Mouse (Mus musculus): Measurements from ENCODE around the gene Utp4.

The Utp4 gene

DNA sequence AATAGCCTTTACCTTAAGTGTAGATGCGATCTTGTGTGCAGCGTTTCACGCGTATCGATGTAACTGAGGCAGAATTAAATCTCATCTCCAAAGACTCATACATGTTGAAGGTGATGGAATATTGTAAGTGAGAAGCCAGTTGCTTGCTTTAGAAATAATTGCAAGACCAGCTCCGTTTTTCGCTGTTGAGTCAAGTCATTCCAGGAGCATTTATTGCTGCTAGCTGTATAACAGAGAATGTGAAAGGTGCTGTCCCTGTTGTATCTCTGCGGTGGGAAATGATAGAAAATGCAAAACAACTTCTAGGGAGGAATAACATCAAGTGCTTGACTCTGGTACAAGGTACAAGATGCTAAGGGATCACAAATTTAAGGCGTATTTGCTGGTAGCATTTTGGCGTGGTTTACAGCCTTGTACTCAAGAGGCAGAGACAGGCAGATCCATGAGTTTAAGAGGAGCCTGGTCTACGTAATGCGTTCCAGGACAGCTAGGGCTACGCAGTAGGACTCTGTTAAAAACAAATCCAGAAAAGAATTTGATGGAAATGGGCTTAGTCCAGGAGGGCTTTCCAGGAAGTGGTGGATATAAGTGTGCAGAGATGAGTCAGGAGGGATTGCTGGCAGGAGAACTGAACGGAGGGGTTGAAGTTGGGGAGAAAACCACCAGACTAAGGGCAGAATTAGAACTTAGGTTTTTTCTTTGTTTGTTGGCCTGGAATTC lies 43.8 kb downstream of the Utp4 start:
- DNase-seq: no peak

DNA sequence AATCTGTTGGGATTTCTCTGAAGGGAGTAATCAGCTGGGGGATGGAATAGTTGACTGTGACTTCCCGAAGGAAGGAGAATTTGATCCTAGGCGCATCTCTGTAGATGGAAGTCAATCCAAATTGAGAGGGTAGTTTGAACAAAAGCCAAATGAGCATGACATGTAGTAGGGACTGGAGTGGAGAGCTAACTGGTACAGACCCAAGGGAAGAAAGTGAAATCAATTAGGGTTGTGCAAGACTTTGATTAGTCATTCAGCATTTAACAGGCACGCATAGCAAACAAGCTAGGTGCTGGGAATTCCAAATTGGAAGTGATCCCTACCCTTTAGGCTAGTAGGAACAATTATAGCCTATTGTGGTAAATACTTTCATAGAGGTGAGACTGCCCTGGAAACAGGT lies 48.4 kb downstream of the Utp4 start:
- no peak for DNase-seq

DNA sequence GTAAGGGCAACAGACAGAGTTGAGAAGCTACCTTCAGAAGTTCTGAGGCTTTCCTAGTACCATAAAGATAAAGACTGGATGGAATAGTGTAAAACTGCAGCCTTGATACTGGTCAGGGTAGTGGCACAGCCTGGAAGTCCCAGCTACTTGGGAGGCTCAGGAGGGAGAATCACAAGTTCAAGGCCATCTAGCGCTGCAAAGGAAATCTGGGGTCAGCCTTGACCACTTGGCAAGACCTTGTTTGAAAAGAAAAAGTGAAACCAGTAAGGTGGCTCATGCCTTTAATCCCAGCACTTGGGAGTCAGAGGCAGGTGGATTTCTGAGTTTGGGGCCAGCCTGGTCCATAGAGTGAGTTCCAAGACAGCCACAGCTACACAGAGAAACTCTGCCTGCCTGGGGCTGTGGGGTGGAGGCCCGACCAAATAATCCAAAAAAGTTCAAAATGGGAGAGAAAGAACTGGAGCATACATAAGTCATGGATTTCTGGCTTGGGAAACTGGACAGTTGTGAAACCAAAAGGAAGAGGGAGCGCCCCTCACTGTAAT lies 50.5 kb downstream of the Utp4 start:
- no peak for DNase-seq

DNA sequence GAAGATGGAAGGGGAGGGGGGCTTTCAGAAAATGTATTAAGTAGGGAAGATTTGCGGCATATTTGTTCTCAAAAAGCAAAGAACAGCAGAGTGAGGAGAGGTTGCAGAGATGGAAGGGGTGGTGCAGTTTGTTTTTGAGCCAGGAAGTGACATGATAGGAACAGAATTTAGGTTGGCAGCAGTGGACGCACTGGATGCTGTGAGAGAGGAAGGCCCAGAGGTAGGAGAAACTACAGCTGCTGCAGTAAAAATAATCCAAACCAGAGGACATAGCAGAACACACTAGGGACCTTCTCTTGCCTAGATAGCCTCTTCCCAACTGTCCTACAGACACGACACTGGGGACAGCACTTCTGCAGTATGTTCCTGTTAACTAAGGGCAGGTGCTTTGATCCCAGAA lies 51.3 kb downstream of the Utp4 start:
- DNase-seq: no peak

DNA sequence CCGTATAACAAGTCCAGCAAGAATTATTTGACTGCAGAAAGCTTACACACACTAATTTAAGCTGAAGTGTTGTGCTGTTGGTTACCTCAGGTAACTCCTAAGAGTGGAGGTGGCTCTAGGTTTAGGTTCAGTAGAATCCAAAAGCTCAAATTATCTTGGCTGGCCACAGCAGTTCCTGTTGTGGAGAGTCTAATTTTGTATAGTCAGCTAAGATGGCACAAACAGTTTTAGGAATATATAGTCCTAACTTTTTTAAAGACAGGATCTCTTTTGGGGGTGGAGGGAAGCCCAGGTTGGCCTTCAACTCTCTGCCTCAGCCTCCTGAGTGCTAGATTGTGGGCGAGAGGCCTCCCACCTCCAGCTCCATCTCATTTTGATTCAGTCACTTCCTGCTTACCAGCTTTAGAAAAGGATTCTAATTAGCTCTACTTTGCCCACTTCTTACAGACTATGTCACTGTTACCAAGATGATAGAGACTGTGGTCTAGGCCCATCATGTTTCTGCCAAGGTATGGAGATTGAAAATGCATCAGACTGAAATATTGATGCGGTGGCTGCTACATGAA lies 55.3 kb downstream of the Utp4 start:
- no peak for DNase-seq

DNA sequence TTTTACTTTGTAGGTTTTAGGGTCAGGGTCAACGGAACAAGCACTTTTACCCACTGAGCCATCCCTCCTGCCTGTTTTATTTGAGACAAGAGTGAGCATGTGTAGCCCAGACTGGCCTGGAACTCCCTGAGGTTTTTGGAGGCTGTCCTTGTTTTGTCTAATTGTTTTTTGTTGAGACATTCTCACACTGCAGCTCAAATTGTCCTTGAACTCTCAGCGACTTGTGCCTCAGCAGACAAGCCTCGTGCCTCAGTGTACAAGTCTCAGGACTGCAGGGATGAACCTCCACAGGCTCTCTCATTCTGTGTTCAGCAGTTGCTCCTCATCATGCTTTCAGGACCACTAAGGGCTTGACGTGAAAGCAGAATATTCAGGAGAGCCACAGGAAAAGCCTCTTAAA lies 58.3 kb downstream of the Utp4 start:
- no peak for DNase-seq

DNA sequence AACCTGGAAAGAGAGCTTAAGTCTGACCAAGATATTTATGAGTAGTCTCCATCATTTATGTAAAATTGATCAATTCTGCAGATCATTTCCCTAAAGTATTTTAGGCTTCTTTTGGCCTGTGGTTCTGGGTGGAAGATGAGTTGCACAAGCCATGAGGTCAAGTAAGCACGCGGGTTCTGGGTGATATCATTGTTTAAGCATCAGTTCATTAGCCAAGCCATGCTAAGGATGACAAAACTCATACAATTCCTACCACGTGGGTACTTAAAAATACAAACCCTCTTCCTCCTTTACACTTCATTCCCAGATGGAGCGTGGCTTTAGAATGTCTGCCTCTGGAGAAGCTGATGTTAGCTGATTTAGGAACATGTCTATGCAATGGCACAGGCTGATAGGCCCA lies 60.1 kb downstream of the Utp4 start:
- no peak for DNase-seq

DNA sequence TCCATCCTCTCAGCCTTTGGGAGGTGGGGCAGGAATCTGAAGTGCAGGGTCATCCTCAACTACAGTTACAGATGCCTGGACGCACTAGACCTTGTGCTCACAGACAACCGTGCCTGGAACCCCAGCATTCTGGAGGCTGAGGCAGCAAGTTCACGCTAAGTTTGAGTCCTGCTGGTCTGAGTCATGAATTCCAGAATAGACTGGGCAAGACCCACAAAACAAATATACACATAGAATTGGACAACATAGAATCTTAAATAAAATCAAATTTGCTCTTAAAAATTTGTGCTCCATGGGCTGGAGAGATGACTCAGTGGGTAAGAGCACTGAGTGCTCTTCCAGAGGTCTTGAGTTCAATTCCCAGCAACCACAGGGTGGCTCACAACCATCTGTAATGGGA lies 63.6 kb downstream of the Utp4 start:
- DNase-seq: no peak

DNA sequence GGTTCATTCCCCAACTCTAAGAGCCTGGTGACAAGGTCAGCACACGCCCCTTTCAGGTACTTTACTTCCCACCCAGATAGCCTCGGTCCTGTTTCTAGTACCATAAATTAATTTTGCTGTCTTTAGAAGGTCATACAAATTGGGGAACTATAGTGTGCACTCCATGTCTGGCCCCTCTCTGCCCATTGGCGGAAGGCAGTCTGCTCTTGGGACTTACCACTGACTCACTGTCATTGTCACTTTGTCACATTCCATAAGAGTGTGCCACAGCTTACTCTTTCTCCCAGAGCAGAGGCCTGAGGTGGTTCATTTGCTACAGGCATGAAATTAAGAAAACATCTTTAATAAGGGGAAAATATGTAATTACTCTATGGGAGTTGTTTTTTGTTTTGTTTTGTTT lies 64.8 kb downstream of the Utp4 start:
- DNase-seq: no peak

DNA sequence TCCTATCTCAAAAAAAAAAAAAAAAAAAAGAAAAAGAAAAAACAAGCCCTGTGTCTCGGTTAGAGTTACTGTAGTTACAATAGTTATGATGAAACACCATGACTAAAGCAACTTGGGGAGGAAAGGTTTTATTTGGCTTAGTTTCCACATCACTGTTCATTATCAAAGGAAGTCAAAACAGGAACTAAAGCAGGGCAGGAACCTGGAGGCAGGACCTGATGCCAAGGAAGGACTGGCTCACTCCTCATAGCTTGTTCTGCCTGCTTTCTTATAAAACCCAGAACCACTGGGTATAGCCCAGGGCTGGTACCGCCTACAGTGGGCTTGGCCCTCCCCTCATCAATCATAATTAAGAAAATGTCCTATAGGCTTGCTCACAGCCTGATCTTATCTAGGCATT lies 66.2 kb downstream of the Utp4 start:
- DNase-seq: no peak

DNA sequence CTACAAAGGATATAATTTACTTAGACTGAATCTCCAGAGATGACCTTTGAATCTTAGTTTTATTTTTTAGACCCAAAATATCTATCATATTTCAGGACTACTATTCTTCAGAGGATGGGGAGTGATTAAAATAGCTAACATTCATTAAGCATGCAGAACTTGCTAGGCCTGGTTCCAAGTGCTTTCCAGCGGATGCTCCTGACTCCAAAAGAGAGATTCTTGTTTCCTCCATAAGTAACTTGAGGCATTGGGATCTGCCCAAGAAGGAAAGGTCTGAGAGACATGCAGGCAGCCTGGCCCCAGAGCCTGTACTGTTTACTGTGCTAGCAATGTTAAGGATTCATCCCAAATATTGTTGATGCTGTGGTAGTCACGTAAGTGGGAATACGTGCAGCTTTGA lies 68.9 kb downstream of the Utp4 start:
- no peak for DNase-seq

DNA sequence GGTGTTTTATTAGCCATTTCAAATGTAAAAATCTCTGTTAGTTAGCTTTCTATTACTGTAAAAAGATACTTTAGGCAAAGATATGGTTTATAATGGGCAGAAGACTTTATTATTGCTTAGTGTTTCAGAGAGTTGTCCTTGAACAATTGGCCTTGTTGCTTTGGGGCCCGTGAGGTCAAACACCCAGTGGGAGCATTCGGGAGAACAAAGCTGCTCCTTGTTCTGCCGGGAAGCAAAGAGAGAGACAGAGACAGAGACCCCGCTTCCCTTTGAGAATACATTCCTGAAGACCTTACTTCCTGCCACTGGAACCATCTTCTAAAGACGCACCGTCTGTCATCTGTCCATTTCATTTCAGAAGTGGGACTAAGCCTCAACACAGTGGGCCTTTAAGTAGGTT lies 69.9 kb downstream of the Utp4 start:
- DNase-seq: no peak

DNA sequence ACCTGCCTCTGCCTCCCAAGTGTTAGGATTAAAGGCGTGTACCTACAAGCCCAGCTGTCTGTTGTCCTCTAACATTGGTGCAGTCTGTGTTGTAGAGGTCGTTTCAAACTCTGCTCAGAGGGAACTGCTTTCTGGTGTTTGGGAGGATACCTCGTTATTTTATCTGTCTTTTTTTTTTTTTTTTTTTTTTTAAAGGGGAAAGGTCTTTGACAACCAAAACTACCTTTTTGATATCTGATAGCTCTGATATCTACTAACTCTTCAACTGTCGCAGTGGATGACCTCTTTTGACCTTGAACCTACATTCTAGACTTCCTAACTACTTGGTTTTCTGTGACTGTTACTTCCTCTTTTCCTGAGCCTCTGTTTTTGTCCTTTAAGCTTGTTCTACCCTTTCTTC lies 71.1 kb downstream of the Utp4 start:
- DNase-seq: no peak

DNA sequence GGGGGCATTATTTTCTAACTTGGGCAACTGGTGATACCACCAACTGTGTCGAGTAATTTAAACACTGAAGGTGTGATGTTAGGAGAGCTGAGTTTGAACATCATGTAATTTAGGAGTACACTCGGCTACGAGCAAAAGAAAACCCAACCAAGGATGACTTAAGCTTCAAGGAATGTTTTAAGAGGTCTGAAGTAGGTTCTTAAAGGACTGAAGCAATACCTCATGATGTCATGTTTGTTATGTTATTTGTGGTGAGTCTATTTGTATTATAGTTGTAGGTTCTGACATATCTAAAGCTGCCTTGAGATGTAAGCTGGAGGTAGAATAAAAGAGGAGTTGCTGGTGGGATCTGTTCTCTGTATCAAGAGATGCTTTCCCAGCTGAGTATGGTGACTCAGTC lies 76.5 kb downstream of the Utp4 start:
- no peak for DNase-seq

DNA sequence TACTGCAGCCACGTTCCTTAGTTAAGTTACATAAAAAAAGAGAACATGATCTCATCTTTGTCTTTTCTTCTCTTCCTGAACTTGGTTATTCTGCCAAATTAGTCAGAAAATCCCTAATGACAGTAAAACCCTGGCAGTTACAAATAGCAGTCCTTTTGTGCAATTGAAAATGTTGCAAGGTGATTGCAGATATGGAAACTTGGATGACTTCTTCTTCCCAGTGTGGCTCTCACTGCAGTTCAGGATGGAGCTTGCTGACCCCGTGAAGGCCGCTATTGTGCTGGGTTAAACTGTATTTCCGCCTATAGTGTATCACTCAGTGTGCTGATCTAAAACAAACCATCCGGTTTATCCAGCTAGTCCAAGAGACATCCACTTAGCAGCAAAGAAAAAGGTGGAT lies 78.5 kb downstream of the Utp4 start:
- no peak for DNase-seq

All from cerebellum, adult 11-12 months (tissue).